Mouse (Mus musculus) lung, postnatal 0 days (tissue): Measurements from ENCODE around the gene Olfr980. TPM values are rescaled to one million over a fixed set of nuclear protein-coding genes. Genes with fewer than 3 reads are reported as not detected.
"Not testable (repeated sequence)": the region's sequence is repeated elsewhere in the genome, so short reads cannot be mapped to it uniquely, and the experiment has no call there.

Source experiments
- ATAC-seq: fragments of 200-750 bp; cut with Nextera tagmentation; 2 replicates; pipeline ENCODE4 v1.8.0; 2017; ENCODE audit warnings: moderate library complexity
- DNase-seq: peaks from one replicate; pipeline ENCODE4 v3.0.0-alpha.2; 2016; ENCODE audit warnings: low spot score
- H3K27ac ChIP-seq: fragments of 300-500 bp; sonication (generic); 2 replicates; pipeline ENCODE4 v1.5.1; 2014; ENCODE audit warnings: antibody characterized with exemption, mild to moderate bottlenecking, low read length, mixed read lengths
- H3K27me3 ChIP-seq: fragments of 300-500 bp; sonication (generic); replicated peaks from 2 replicates; pipeline ENCODE4 v1.6.1; 2014; ENCODE audit warnings: low read length, mixed read lengths; ENCODE audit not compliant: insufficient read depth
- H3K36me3 ChIP-seq: fragments of 300-500 bp; sonication (generic); 2 replicates; pipeline ENCODE4 v1.6.1; 2014; ENCODE audit warnings: low read length, mixed read lengths; ENCODE audit not compliant: insufficient read depth
- H3K4me1 ChIP-seq: fragments of 300-500 bp; sonication (generic); 2 replicates; pipeline ENCODE4 v1.6.1; 2014; ENCODE audit warnings: antibody characterized with exemption, low read depth, low read length, mixed read lengths; ENCODE audit not compliant: insufficient read depth
- H3K4me2 ChIP-seq: fragments of 300-500 bp; sonication (generic); replicated peaks from 2 replicates; pipeline ENCODE4 v1.6.1; 2014; ENCODE audit warnings: low read depth, mild to moderate bottlenecking, low read length, moderate library complexity, mixed read lengths
- H3K4me3 ChIP-seq: fragments of 300-500 bp; sonication (generic); 2 replicates; pipeline ENCODE4 v1.5.1; 2014; ENCODE audit warnings: low read depth, low read length
- H3K9ac ChIP-seq: fragments of 300-500 bp; sonication (generic); replicated peaks from 2 replicates; pipeline ENCODE4 v1.6.1; 2014; ENCODE audit warnings: low read depth, mild to moderate bottlenecking
- H3K9me3 ChIP-seq: fragments of 300-500 bp; sonication (generic); 2 replicates; pipeline ENCODE4 v1.6.1; 2016; ENCODE audit warnings: low read length, mixed read lengths
- CTCF ChIP-seq: IDR thresholded peaks from 2 replicates; pipeline ENCODE4 v1.5.1; 2016; ENCODE audit warnings: antibody characterized with exemption, mild to moderate bottlenecking
- EP300 ChIP-seq: IDR thresholded peaks from 2 replicates; pipeline ENCODE4 v1.6.1; 2016; ENCODE audit warnings: antibody characterized with exemption, mild to moderate bottlenecking, control low read depth
- WGBS: fragments of 180-500 bp; shearing (Covaris S2); extraction: QIAGEN DNeasy Blood & Tissue Kit; methylation state at CpG from one replicate; pipeline ENCODE4 v1.1.7; 2014; 5-methylcytosine and 5-hydroxymethylcytosine counted together
- polyA plus RNA-seq: library from polyadenylated mRNA; unstranded; fragments of >200 nt; fragmentation: Nextera tagmentation; extraction: Ambion mirVana; gene quantifications from 2 replicates; pipeline ENCODE4 v1.2.1, GENCODE M21; 2015

Olfr980 gene
- not detected in 2 replicates for polyA plus RNA-seq

GRCm38 (mm10) chr9:40009482-40009881 lies at the start of gene Olfr980:
Gene Olfr980, minus strand, starts transcription at chr9:40009582.
- TF ChIP-seq CTCF (no peak), EP300 (no peak)
- Histone ChIP-seq H3K4me3 (no peak within 1 kb of the TSS), H3K27ac (no peak within 1 kb of the TSS), H3K4me1 (no peaks in the 10 kb centered on the region), H3K27me3 (no peaks in the 10 kb centered on the region), H3K9me3 (no peaks in the 10 kb centered on the region), H3K36me3 (no peaks in the 10 kb centered on the region), H3K9ac (no peak within 1 kb of the TSS), H3K4me2 (no peak within 1 kb of the TSS)
- no peak for ATAC-seq
- WGBS = 73% methylated on average over 1 of the region's 1 CpGs
- DNase-seq = no peak

- H3K9me3 ChIP-seq = no peaks in the 10 kb centered on the region
- H3K27me3 ChIP-seq = no peaks in the 10 kb centered on the region
- WGBS = 91% methylated on average over 19 of the region's 19 CpGs
- H3K4me3 ChIP-seq = no peak overlapping the region
- H3K9ac ChIP-seq = no peak overlapping the region
- no peak for TF ChIP-seq EP300
- no peak for TF ChIP-seq CTCF
- no peak overlapping the region for H3K4me2 ChIP-seq
- no peak overlapping the region for H3K27ac ChIP-seq
- no peak for DNase-seq
- no peaks in the 10 kb centered on the region for H3K4me1 ChIP-seq
- H3K36me3 ChIP-seq = no peaks in the 10 kb centered on the region
- ATAC-seq = no peak
Measured at GRCm38 (mm10) chr9:40050138-40050537, 40.8 kb upstream of the Olfr980 start.

GRCm38 (mm10) chr9:40021164-40021563 lies 11.8 kb upstream of the Olfr980 start, which contains the start of gene Olfr981:
Gene Olfr981, plus strand, starts transcription at chr9:40021464.
- no peak within 1 kb of the TSS for H3K27ac ChIP-seq
- no peak for DNase-seq
- no peak for TF ChIP-seq EP300
- no peak for TF ChIP-seq CTCF
- no peaks in the 10 kb centered on the region for H3K9me3 ChIP-seq
- WGBS = 61% methylated on average over 2 of the region's 2 CpGs
- H3K9ac ChIP-seq = no peak within 1 kb of the TSS
- H3K4me2 ChIP-seq = no peak within 1 kb of the TSS
- no peak for ATAC-seq
- no peaks in the 10 kb centered on the region for H3K4me1 ChIP-seq
- H3K4me3 ChIP-seq = no peak within 1 kb of the TSS
- no peaks in the 10 kb centered on the region for H3K36me3 ChIP-seq
- H3K27me3 ChIP-seq = no peaks in the 10 kb centered on the region

- Histone ChIP-seq H3K36me3 (no peaks in the 10 kb centered on the region), H3K27ac (no peak within 1 kb of the TSS), H3K4me3 (no peak within 1 kb of the TSS), H3K4me2 (no peak within 1 kb of the TSS), H3K9me3 (no peaks in the 10 kb centered on the region), H3K4me1 (no peaks in the 10 kb centered on the region), H3K9ac (no peak within 1 kb of the TSS), H3K27me3 (no peaks in the 10 kb centered on the region)
- DNase-seq (no peak), ATAC-seq (no peak)
- 94% methylated on average over 1 of the region's 1 CpGs for WGBS
- TF ChIP-seq EP300 = no peak
- TF ChIP-seq CTCF = no peak
Measured at GRCm38 (mm10) chr9:40003365-40003764, 6.0 kb downstream of the Olfr980 start, which contains the start of gene Olfr979. Gene Olfr979, minus strand, starts transcription at chr9:40003465.

GRCm38 (mm10) chr9:39991813-39992212 lies 17.6 kb downstream of the Olfr980 start, which contains the start of gene Olfr978:
Gene Olfr978, plus strand, starts transcription at chr9:39992113.
- no peaks in the 10 kb centered on the region for H3K9me3 ChIP-seq
- ATAC-seq = no peak
- no peak within 1 kb of the TSS for H3K4me3 ChIP-seq
- H3K27ac ChIP-seq = no peak within 1 kb of the TSS
- H3K4me2 ChIP-seq = no peak within 1 kb of the TSS
- H3K36me3 ChIP-seq = no peaks in the 10 kb centered on the region
- no peaks in the 10 kb centered on the region for H3K4me1 ChIP-seq
- WGBS = 81% methylated on average over 2 of the region's 2 CpGs
- no peak for DNase-seq
- no peak for TF ChIP-seq EP300
- TF ChIP-seq CTCF = no peak
- H3K9ac ChIP-seq = no peak within 1 kb of the TSS
- H3K27me3 ChIP-seq = no peaks in the 10 kb centered on the region

- H3K27me3 ChIP-seq, H3K27ac ChIP-seq, H3K9ac ChIP-seq, ATAC-seq, H3K4me1 ChIP-seq, H3K9me3 ChIP-seq, H3K36me3 ChIP-seq, H3K4me2 ChIP-seq, H3K4me3 ChIP-seq, DNase-seq: not testable (repeated sequence)
- WGBS = 84% methylated on average over 1 of the region's 1 CpGs
Measured at GRCm38 (mm10) chr9:39976581-39977145, 32.7 kb downstream of the Olfr980 start.

- not testable (repeated sequence) for ATAC-seq, H3K9me3 ChIP-seq, H3K4me3 ChIP-seq, H3K27me3 ChIP-seq, H3K36me3 ChIP-seq, H3K27ac ChIP-seq, DNase-seq, H3K4me1 ChIP-seq, H3K4me2 ChIP-seq, H3K9ac ChIP-seq
- 77% methylated on average over 7 of the region's 9 CpGs for WGBS
Measured at GRCm38 (mm10) chr9:39961033-39961432, 48.3 kb downstream of the Olfr980 start, which contains the start of gene Olfr976. Gene Olfr976, minus strand, starts transcription at chr9:39961133.

Other genes starting within 250 kb of the Olfr980 start
- gene Olfr968, start 226.3 kb downstream of the Olfr980 start, polyA plus RNA-seq = not detected in 2 replicates
- gene Olfr969, start 218.6 kb downstream of the Olfr980 start, polyA plus RNA-seq = not detected in 2 replicates
- gene Olfr970, start 200.7 kb downstream of the Olfr980 start, polyA plus RNA-seq = not detected in 2 replicates
- not detected in 2 replicates for gene Olfr971, start 172.7 kb downstream of the Olfr980 start, polyA plus RNA-seq
- not detected in 2 replicates for gene Olfr972, start 143.2 kb downstream of the Olfr980 start, polyA plus RNA-seq
- not detected in 2 replicates for gene Olfr229, start 102.2 kb downstream of the Olfr980 start, polyA plus RNA-seq
- gene Olfr974, start 72.1 kb downstream of the Olfr980 start, polyA plus RNA-seq = not detected in 2 replicates
- not detected in 2 replicates for gene Olfr975, start 57.5 kb downstream of the Olfr980 start, polyA plus RNA-seq
- gene Olfr976, start 48.4 kb downstream of the Olfr980 start, polyA plus RNA-seq = not detected in 2 replicates
- gene Olfr978, start 17.5 kb downstream of the Olfr980 start, polyA plus RNA-seq = not detected in 2 replicates
- gene Olfr979, start 6.1 kb downstream of the Olfr980 start, polyA plus RNA-seq = not detected in 2 replicates
- not detected in 2 replicates for gene Olfr981, start 11.9 kb upstream of the Olfr980 start, polyA plus RNA-seq
- not detected in 2 replicates for gene Olfr982, start 64.2 kb upstream of the Olfr980 start, polyA plus RNA-seq
- not detected in 2 replicates for gene Olfr983, start 84.0 kb upstream of the Olfr980 start, polyA plus RNA-seq
- gene Olfr984, start 104.6 kb upstream of the Olfr980 start, polyA plus RNA-seq = not detected in 2 replicates
- not detected in 2 replicates for gene Olfr985, start 120.6 kb upstream of the Olfr980 start, polyA plus RNA-seq
- gene Tmem225, start 138.5 kb upstream of the Olfr980 start, polyA plus RNA-seq = not detected in 2 replicates
- gene Olfr986, start 171.3 kb upstream of the Olfr980 start, polyA plus RNA-seq = not detected in 2 replicates
- gene Zfp202, start 182.7 kb upstream of the Olfr980 start, polyA plus RNA-seq = 1.3 and 1.7 TPM in 2 replicates